Mouse (Mus musculus) heart, embryonic 16.5 days (tissue): ENCODE measurements at regions not wholly inside any gene's neighbourhood (a gene's known extent, or its start where the extent isn't known, plus 50 kb on each side); places are given as distances from the start of the nearest gene placed in this dataset.

ENCODE experiments used
- ATAC-seq: fragments of 200-750 bp; cut with Nextera tagmentation; replicated peaks from 2 replicates; pipeline ENCODE4 v1.8.0; 2017; ENCODE audit warnings: moderate number of reproducible peaks; ENCODE audit not compliant: insufficient read depth, low FRiP score; ENCODE audit errors: extremely low read depth
- H3K27ac ChIP-seq: fragments of 300-500 bp; sonication (generic); 2 replicates; pipeline ENCODE4 v1.5.1; 2014; ENCODE audit warnings: mild to moderate bottlenecking, low read length, control low read depth, moderate library complexity
- H3K27me3 ChIP-seq: fragments of 300-500 bp; sonication (generic); 2 replicates; pipeline ENCODE4 v1.6.1; 2014; ENCODE audit warnings: low read length, mixed read lengths; ENCODE audit not compliant: control insufficient read depth, insufficient read depth
- H3K36me3 ChIP-seq: fragments of 300-500 bp; sonication (generic); 2 replicates; pipeline ENCODE4 v1.6.1; 2014; ENCODE audit not compliant: control insufficient read depth, insufficient read depth
- H3K4me1 ChIP-seq: fragments of 300-500 bp; sonication (generic); 2 replicates; pipeline ENCODE4 v1.6.1; 2014; ENCODE audit warnings: low read length, mixed read lengths; ENCODE audit not compliant: control insufficient read depth, insufficient read depth
- H3K4me2 ChIP-seq: fragments of 300-500 bp; sonication (generic); 2 replicates; pipeline ENCODE4 v1.6.1; 2014; ENCODE audit warnings: low read depth, mild to moderate bottlenecking, control low read depth, low read length
- H3K4me3 ChIP-seq: fragments of 300-500 bp; sonication (generic); 2 replicates; pipeline ENCODE4 v1.5.1; 2014; ENCODE audit warnings: mild to moderate bottlenecking, control low read depth, low read length
- H3K9ac ChIP-seq: fragments of 300-500 bp; sonication (generic); 2 replicates; pipeline ENCODE4 v1.6.1; 2014; ENCODE audit warnings: low read length, control low read depth
- H3K9me3 ChIP-seq: fragments of 300-500 bp; sonication (generic); replicated peaks from 2 replicates; pipeline ENCODE4 v1.6.1; 2016; ENCODE audit warnings: low read length; ENCODE audit not compliant: control insufficient read depth
- WGBS: fragments of 180-500 bp; shearing (Covaris S2); extraction: QIAGEN DNeasy Blood & Tissue Kit; methylation state at CpG from one replicate; pipeline ENCODE4 v1.1.7; 2014; 5-methylcytosine and 5-hydroxymethylcytosine counted together

GRCm38 (mm10) chr16:18683556-18683955 lies 53.8 kb upstream of the Sept5 start:
- no peak overlapping the region for H3K9ac ChIP-seq
- H3K27me3 ChIP-seq: no peaks in the 10 kb centered on the region
- peaks cover 6% of the 10 kb centered on the region for H3K4me1 ChIP-seq
- no peak overlapping the region for H3K4me3 ChIP-seq
- H3K27ac ChIP-seq: no peak overlapping the region
- no peak overlapping the region for H3K4me2 ChIP-seq
- no peak for ATAC-seq
- H3K36me3 ChIP-seq: no peaks in the 10 kb centered on the region
- H3K9me3 ChIP-seq: no peaks in the 10 kb centered on the region
- WGBS: 45% methylated on average over 6 of the region's 6 CpGs

- H3K4me1 ChIP-seq: peaks cover 6% of the 10 kb centered on the region
- H3K36me3 ChIP-seq: no peaks in the 10 kb centered on the region
- peak overlapping the region; percentile 72; the same call in 1 of the 2 replicates for H3K4me2 ChIP-seq
- WGBS: 16% methylated on average over 6 of the region's 6 CpGs
- H3K27ac ChIP-seq: no peak overlapping the region
- ATAC-seq: no peak
- no peaks in the 10 kb centered on the region for H3K9me3 ChIP-seq
- H3K4me3 ChIP-seq: no peak overlapping the region
- no peaks in the 10 kb centered on the region for H3K27me3 ChIP-seq
- no peak overlapping the region for H3K9ac ChIP-seq
Observed at GRCm38 (mm10) chr16:18686044-18686761, 56.4 kb upstream of the Sept5 start.

DNA sequence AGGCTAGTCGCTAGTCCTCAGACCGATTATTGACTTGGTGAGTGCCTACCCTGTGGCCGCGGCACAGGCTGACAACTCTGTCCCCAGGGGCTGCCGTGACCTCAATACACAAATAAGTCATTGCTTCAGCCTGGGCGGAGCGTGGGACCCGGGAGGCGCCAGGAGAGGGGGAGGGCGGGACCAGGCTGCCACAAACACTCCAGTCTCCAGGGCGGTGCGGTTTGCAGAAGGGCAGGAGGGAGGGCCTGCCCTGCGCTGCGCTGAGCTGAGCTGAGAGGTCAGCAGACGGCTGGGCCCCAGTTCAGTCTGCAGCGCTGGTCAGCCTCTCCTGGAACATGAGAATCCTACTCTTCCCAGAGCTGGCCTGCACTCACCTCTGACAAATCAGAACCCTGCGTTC lies 57.2 kb upstream of the Sept5 start:
- Histone ChIP-seq H3K36me3 (no peaks in the 10 kb centered on the region), H3K4me3 (peak overlapping the region; percentile 42), H3K9me3 (no peaks in the 10 kb centered on the region), H3K27me3 (no peaks in the 10 kb centered on the region), H3K9ac (peak overlapping the region; percentile 70), H3K4me1 (peaks cover 6% of the 10 kb centered on the region), H3K27ac (peak overlapping the region; percentile 77), H3K4me2 (peak overlapping the region; percentile 72)
- ATAC-seq: peak; percentile 98
- under 1% methylated on average over 17 of the region's 17 CpGs for WGBS

- H3K4me2 ChIP-seq: peak overlapping the region; percentile 72
- peak overlapping the region; percentile 70 for H3K9ac ChIP-seq
- H3K27ac ChIP-seq: peak overlapping the region; percentile 77
- H3K9me3 ChIP-seq: no peaks in the 10 kb centered on the region
- WGBS: 10% methylated on average over 8 of the region's 8 CpGs
- H3K27me3 ChIP-seq: no peaks in the 10 kb centered on the region
- peak; percentile 25; the same call in 1 of the 2 replicates for ATAC-seq
- peak overlapping the region; percentile 42 for H3K4me3 ChIP-seq
- H3K36me3 ChIP-seq: no peaks in the 10 kb centered on the region
- peaks cover 6% of the 10 kb centered on the region for H3K4me1 ChIP-seq
Observed at GRCm38 (mm10) chr16:18687367-18687766, 57.6 kb upstream of the Sept5 start.

DNA sequence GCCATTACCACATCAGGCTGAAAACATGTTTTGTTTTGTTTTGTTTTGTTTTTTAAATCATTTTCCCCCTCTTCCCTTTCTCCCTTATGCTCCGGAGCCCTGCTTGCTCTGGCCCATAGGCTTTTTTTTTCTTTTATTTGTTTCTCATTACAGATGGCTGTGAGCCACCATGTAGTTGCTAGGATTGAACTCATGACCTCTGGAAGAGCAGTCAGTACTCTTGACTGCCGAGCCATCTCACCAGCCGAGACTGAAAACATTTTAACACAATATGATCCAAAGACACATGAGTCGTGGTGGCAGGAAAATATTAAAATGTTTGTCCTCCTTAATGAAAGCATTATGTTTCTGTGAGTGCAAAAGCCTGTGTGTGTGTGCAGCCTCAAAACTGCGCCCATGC lies 65.8 kb upstream of the Sept5 start:
- Histone ChIP-seq H3K27me3 (no peaks in the 10 kb centered on the region), H3K9ac (no peak overlapping the region), H3K36me3 (no peaks in the 10 kb centered on the region), H3K4me2 (no peak overlapping the region), H3K4me1 (peaks cover 2% of the 10 kb centered on the region; the same call in 1 of the 2 replicates), H3K9me3 (no peaks in the 10 kb centered on the region; the same call in 1 of the 2 replicates), H3K4me3 (no peak overlapping the region), H3K27ac (no peak overlapping the region)
- no peak for ATAC-seq
- WGBS: 73% methylated on average over 5 of the region's 5 CpGs

- ATAC-seq: peak; percentile 84
- peak overlapping the region; percentile 29; the same call in 1 of the 2 replicates for H3K4me2 ChIP-seq
- H3K36me3 ChIP-seq: no peaks in the 10 kb centered on the region
- no peak overlapping the region for H3K4me3 ChIP-seq
- WGBS: 9% methylated on average over 20 of the region's 20 CpGs
- H3K27me3 ChIP-seq: no peaks in the 10 kb centered on the region
- peaks cover 2% of the 10 kb centered on the region; the same call in 1 of the 2 replicates for H3K4me1 ChIP-seq
- no peak overlapping the region for H3K27ac ChIP-seq
- H3K9me3 ChIP-seq: no peaks in the 10 kb centered on the region; the same call in 1 of the 2 replicates
- no peak overlapping the region for H3K9ac ChIP-seq
Observed at GRCm38 (mm10) chr16:18696074-18696819, 66.5 kb upstream of the Sept5 start.

- WGBS: 65% methylated on average over 5 of the region's 5 CpGs
Observed at GRCm38 (mm10) chr16:18696820-18697168, 67.0 kb upstream of the Sept5 start.

DNA sequence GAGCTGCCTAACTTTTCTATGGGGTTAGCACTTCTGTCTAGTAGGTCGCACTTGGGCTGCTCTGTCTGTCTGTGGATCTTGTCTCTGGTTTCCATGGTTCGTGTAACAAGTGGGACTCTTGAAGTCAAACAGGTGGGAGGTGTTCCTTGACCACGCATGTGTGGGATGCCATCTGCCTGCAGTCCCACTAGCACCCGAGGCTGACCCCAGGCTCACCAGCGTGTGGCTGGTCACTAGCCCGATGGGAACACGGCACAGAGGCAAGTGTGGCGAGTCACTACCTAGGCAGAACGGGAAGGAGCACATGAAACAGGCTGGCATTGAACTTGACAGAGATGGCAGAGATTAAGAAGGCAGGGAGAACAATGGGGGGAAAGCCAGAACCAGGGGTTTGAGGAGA lies 72.5 kb upstream of the Cldn5 start:
- Histone ChIP-seq H3K9ac (no peak overlapping the region), H3K27me3 (no peaks in the 10 kb centered on the region), H3K4me3 (no peak overlapping the region), H3K36me3 (no peaks in the 10 kb centered on the region), H3K4me2 (no peak overlapping the region), H3K27ac (no peak overlapping the region), H3K4me1 (peaks cover 3% of the 10 kb centered on the region; the same call in 1 of the 2 replicates), H3K9me3 (no peaks in the 10 kb centered on the region)
- WGBS: 43% methylated on average over 9 of the region's 9 CpGs
- no peak for ATAC-seq

More at GRCm38 (mm10) chr16:18696820-18697168, 67.0 kb upstream of the Sept5 start:
- H3K36me3 ChIP-seq: no peaks in the 10 kb centered on the region
- no peak for ATAC-seq
- no peak overlapping the region; the same call in 1 of the 2 replicates for H3K4me2 ChIP-seq
- no peak overlapping the region for H3K27ac ChIP-seq
- no peaks in the 10 kb centered on the region for H3K27me3 ChIP-seq
- no peak overlapping the region for H3K4me3 ChIP-seq
- no peaks in the 10 kb centered on the region; the same call in 1 of the 2 replicates for H3K9me3 ChIP-seq
- no peak overlapping the region for H3K9ac ChIP-seq
- peaks cover 2% of the 10 kb centered on the region; the same call in 1 of the 2 replicates for H3K4me1 ChIP-seq
